Mouse (Mus musculus): ENCODE data around the gene Zfp979. TPM values are rescaled to one million over a fixed set of nuclear protein-coding genes. Genes with fewer than 3 reads are reported as not detected.

Gene Zfp979
- polyA plus RNA-seq, 1 experiment from 2014 or later, result 0.78 TPM

GRCm38 (mm10) chr4:147565426-147566220, 76.7 kb downstream of the Zfp979 start:
- Histone ChIP-seq H3K4me3 (ENCODE audit: low read depth, low read length) (no peak overlapping the region), H3K27ac (ENCODE audit: low read depth) (no peak overlapping the region), H3K4me1 (ENCODE audit: insufficient read depth) (no peaks in the 10 kb centered on the region), H3K27me3 (ENCODE audit: insufficient read depth, low read length) (no peaks in the 10 kb centered on the region), H3K4me2 (ENCODE audit: low read depth, low read length) (no peak overlapping the region), H3K9me3 (ENCODE audit: low read length) (no peaks in the 10 kb centered on the region), H3K36me3 (replicated peaks; ENCODE audit: insufficient read depth, low read length) (no peaks in the 10 kb centered on the region), H3K9ac (replicated peaks) (no peak overlapping the region)
- TF ChIP-seq CTCF (IDR thresholded peaks at IDR 0.05; ENCODE audit: low read depth) (no peak), EP300 (IDR thresholded peaks at IDR 0.05; ENCODE audit: low read depth) (no peak)
- no peak for ATAC-seq
- DNase-seq, result no peak
- WGBS (ENCODE audit: insufficient replicate concordance), result 57% methylated on average over 6 of the region's 6 CpGs

Other genes with a start within 250 kb of the Zfp979 start
- 0.99 and 1.2 TPM in 2 replicates for gene Zfp982, start 150.1 kb downstream of the Zfp979 start, polyA plus RNA-seq (2015; fragmentation: Nextera tagmentation; extraction: Ambion mirVana)
- 0.06 TPM in 1 of 2 replicates, not detected in the other for gene Gm16503, start 102.3 kb downstream of the Zfp979 start, polyA plus RNA-seq (2015; fragmentation: Nextera tagmentation; extraction: Ambion mirVana)
- gene Zfp985, start 89.2 kb downstream of the Zfp979 start, polyA plus RNA-seq (2015; fragmentation: Nextera tagmentation; extraction: Ambion mirVana), result 0.04 and 0.09 TPM in 2 replicates
- gene Zfp534, start 60.0 kb upstream of the Zfp979 start, polyA plus RNA-seq (2015; fragmentation: Nextera tagmentation; extraction: Ambion mirVana), result not detected in 2 replicates
- 2.5 and 2.8 TPM in 2 replicates for gene Zfp984, start 167.3 kb upstream of the Zfp979 start, polyA plus RNA-seq (2015; fragmentation: Nextera tagmentation; extraction: Ambion mirVana)
- 1.6 and 1.7 TPM in 2 replicates for gene Zfp933, start 205.9 kb upstream of the Zfp979 start, polyA plus RNA-seq (2015; fragmentation: Nextera tagmentation; extraction: Ambion mirVana)
- 17.5 and 19.0 TPM in 2 replicates for gene Miip, start 226.3 kb upstream of the Zfp979 start, polyA plus RNA-seq (2015; fragmentation: Nextera tagmentation; extraction: Ambion mirVana)
- gene Fv1, start 226.5 kb upstream of the Zfp979 start, polyA plus RNA-seq (2015; fragmentation: Nextera tagmentation; extraction: Ambion mirVana), result 0.90 TPM in 2 replicates